Mouse (Mus musculus) hindbrain, embryonic 13.5 days (tissue): ENCODE measurements around the gene Meaf6. TPM values are rescaled to one million over a fixed set of nuclear protein-coding genes. Genes with fewer than 3 reads are reported as not detected.

ENCODE experiments used
- ATAC-seq: fragments of 200-750 bp; cut with Nextera tagmentation; 2 replicates; pipeline ENCODE4 v1.8.0; 2017; ENCODE audit warnings: moderate TSS enrichment; ENCODE audit not compliant: low FRiP score
- H3K27ac ChIP-seq: fragments of 300-500 bp; sonication (generic); 2 replicates; pipeline ENCODE4 v1.5.1; 2015; ENCODE audit warnings: inconsistent platforms, mild to moderate bottlenecking, moderate library complexity
- H3K27me3 ChIP-seq: fragments of 300-500 bp; sonication (generic); 2 replicates; pipeline ENCODE4 v1.6.1; 2015; ENCODE audit warnings: mild to moderate bottlenecking, inconsistent platforms
- H3K36me3 ChIP-seq: fragments of 300-500 bp; sonication (generic); 2 replicates; pipeline ENCODE4 v1.6.1; 2015; ENCODE audit warnings: mild to moderate bottlenecking, inconsistent platforms
- H3K4me1 ChIP-seq: fragments of 300-500 bp; sonication (generic); replicated peaks from 2 replicates; pipeline ENCODE4 v1.6.1; 2015; ENCODE audit warnings: inconsistent platforms
- H3K4me2 ChIP-seq: fragments of 300-500 bp; sonication (generic); 2 replicates; pipeline ENCODE4 v1.6.1; 2015; ENCODE audit warnings: inconsistent platforms, mild to moderate bottlenecking, moderate library complexity
- H3K4me3 ChIP-seq: fragments of 300-500 bp; sonication (generic); 2 replicates; pipeline ENCODE4 v1.5.1; 2015; ENCODE audit warnings: mild to moderate bottlenecking, inconsistent platforms
- H3K9ac ChIP-seq: fragments of 300-500 bp; sonication (generic); 2 replicates; pipeline ENCODE4 v1.6.1; 2015; ENCODE audit warnings: mild to moderate bottlenecking, inconsistent platforms
- H3K9me3 ChIP-seq: fragments of 300-500 bp; sonication (generic); 2 replicates; pipeline ENCODE4 v1.6.1; 2016; ENCODE audit warnings: inconsistent platforms
- WGBS: fragments of 180-500 bp; shearing (Covaris S2); methylation state at CpG from one replicate; pipeline ENCODE4 v1.1.7; 2015; 5-methylcytosine and 5-hydroxymethylcytosine counted together
- polyA plus RNA-seq: library from polyadenylated mRNA; unstranded; fragments of >200 nt; fragmentation: Nextera tagmentation; extraction: Ambion mirVana; gene quantifications from 2 replicates; pipeline ENCODE4 v1.2.1, GENCODE M21; 2015

The Meaf6 gene
- polyA plus RNA-seq, result 162 and 174 TPM in 2 replicates

DNA sequence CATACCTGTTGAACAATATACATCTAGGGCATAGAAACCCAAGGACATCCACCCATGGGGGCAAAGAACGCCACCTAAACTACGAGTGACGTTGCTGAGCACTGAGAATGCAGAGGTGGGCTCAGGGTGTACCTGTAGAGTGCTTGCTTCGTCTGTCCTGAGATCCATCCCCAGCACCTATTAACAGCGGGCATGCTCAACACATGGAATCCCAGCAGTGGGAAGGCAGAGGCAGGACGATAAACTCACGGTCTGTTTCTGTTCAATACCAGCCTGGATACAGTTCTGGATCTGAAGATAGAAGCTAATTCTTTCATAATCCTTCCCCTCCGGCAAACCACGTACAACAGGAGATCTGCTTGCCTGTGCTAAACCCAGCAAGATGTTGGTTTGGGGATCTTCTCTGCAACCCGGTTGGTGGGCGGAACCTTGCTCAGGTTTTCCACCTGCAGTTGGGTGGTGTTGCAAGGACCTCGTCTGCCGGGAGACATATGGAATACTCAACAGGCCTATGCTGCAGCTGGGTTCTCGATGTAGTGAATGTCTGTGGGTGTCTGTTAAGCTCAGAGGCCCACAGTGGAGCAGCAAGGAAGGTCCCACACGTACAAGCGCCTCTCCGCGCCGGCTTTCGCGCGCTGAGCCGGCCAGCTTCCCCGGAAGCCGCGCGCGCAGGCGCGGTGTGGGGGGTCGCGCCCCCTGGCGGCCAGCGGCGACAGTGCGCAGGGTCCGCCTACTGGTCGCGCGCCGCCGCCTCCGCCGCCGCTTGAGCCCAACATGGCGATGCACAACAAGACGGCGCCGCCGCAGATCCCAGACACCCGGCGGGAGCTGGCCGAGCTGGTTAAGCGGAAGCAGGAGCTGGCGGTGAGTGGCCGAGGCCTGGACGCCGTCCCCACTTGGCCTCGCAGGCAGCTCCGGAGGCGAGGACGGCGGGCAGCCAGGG is at the start of gene Meaf6:
TSS of gene Meaf6 (plus strand) at position 732 of the 943 bp plus-strand sequence.
- Histone ChIP-seq H3K27ac (peak within 1 kb of the TSS; percentile 99), H3K4me2 (peak within 1 kb of the TSS; percentile 79), H3K9ac (peak within 1 kb of the TSS; percentile 93), H3K36me3 (peaks cover 31% of the 10 kb centered on the region), H3K4me1 (peaks cover 28% of the 10 kb centered on the region), H3K27me3 (no peaks in the 10 kb centered on the region), H3K4me3 (peak within 1 kb of the TSS; percentile 86), H3K9me3 (no peaks in the 10 kb centered on the region)
- WGBS, result 1% methylated on average over 42 of the region's 63 CpGs
- ATAC-seq, result peak; percentile 87

DNA sequence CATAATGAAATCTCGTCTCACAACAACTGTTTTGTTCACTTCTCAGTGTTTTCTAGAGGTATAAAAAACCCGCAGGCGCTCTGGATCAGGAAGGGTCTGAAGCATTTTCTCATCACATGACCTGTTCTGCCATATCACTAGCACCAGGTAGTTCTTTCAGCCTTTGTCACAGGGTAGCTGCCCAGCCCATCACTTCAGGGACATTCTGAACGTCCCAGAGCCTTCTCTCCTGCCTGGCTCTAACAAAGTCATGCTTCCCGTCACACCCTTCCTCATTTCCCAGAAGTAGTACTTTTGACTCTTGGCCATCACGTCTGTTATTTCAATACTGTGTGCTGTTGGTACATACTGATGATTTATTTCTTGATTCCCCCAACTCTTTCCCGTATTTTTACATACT is 40.5 kb upstream of the Meaf6 start:
- H3K27me3 ChIP-seq, result no peaks in the 10 kb centered on the region
- no peak overlapping the region for H3K4me2 ChIP-seq
- no peak for ATAC-seq
- H3K27ac ChIP-seq, result no peak overlapping the region
- no peak overlapping the region for H3K4me3 ChIP-seq
- 93% methylated on average over 7 of the region's 7 CpGs for WGBS
- no peak overlapping the region for H3K9ac ChIP-seq
- H3K4me1 ChIP-seq, result no peaks in the 10 kb centered on the region
- H3K36me3 ChIP-seq, result peaks cover 87% of the 10 kb centered on the region
- no peaks in the 10 kb centered on the region for H3K9me3 ChIP-seq

DNA sequence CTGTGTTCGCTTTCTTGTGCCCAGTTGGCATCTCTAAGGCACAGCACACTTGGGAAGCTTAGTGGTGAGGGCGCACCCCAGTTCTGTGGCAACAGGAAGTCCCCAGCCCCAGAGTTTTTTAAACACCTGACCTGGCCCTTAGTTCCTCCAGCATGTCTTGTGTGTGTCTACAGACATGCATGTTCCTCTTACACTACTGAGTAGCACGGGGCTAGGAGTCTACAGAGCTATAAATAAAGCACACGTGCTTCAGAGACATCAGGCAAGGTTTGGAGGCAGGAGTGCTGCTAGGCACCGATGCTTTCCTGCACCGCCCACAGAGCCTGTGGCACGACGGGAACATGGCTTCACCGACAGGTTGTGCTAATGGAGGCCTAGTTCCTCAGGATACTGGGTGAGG is 29.5 kb upstream of the Meaf6 start:
- Histone ChIP-seq H3K36me3 (peaks cover 58% of the 10 kb centered on the region), H3K4me2 (no peak overlapping the region)
- WGBS, result 93% methylated on average over 9 of the region's 9 CpGs

DNA sequence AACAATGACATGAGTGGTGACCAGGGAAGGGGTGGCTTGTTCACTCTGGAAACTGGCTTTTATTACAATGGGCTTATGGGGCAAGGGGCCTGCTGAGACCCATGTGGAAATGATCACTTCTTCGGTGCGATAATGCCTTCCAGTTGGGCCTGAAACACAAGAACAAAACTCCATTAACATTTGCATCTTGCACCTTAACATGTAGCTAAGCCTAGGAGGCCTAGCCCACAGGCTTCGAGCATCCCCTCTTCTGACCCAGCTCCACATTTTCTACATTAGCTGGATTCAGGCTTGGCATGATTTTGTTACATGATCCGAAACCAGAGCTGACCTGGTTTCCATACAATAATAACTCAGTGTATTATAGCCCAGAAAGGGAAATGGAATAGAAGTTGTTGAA is 28.5 kb upstream of the Meaf6 start:
- WGBS, result 88% methylated on average over 4 of the region's 4 CpGs
- ATAC-seq, result no peak
- H3K9ac ChIP-seq, result no peak overlapping the region
- H3K36me3 ChIP-seq, result peaks cover 48% of the 10 kb centered on the region
- no peak overlapping the region for H3K4me3 ChIP-seq
- no peak overlapping the region for H3K4me2 ChIP-seq
- H3K4me1 ChIP-seq, result no peaks in the 10 kb centered on the region; the same call in 1 of the 2 replicates
- no peaks in the 10 kb centered on the region for H3K9me3 ChIP-seq
- no peak overlapping the region for H3K27ac ChIP-seq
- H3K27me3 ChIP-seq, result no peaks in the 10 kb centered on the region

More for the DNA sequence above, 29.5 kb upstream of the Meaf6 start:
- Histone ChIP-seq H3K4me1 (no peaks in the 10 kb centered on the region; the same call in 1 of the 2 replicates), H3K27ac (no peak overlapping the region), H3K27me3 (no peaks in the 10 kb centered on the region), H3K9me3 (no peaks in the 10 kb centered on the region), H3K9ac (no peak overlapping the region), H3K4me3 (no peak overlapping the region)
- no peak for ATAC-seq

DNA sequence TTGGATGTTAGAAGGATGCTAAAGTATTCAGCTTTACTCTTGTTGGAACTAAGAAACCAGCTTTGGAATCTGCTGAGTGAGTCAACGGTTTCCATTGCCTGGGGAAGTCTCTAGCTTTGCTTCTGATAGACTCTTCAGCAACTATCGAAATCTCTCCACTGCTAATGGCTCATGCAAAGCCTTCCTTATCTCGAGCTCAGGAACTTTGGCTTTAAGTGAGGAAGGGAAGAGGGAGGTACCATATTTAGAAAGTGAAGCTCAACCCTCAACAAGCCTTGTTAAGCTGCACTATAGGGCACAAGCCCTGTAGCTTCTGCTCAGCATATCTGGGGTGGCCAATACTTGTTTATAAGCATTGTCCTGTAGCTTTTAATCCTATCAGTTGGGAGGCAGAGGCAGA is 27.7 kb upstream of the Meaf6 start:
- WGBS, result 66% methylated on average over 3 of the region's 3 CpGs
- H3K36me3 ChIP-seq, result peaks cover 42% of the 10 kb centered on the region
- no peak overlapping the region for H3K9ac ChIP-seq
- no peak overlapping the region for H3K4me2 ChIP-seq
- no peaks in the 10 kb centered on the region; the same call in 1 of the 2 replicates for H3K4me1 ChIP-seq
- no peaks in the 10 kb centered on the region for H3K9me3 ChIP-seq
- H3K27me3 ChIP-seq, result no peaks in the 10 kb centered on the region
- H3K4me3 ChIP-seq, result no peak overlapping the region
- H3K27ac ChIP-seq, result no peak overlapping the region
- ATAC-seq, result no peak

DNA sequence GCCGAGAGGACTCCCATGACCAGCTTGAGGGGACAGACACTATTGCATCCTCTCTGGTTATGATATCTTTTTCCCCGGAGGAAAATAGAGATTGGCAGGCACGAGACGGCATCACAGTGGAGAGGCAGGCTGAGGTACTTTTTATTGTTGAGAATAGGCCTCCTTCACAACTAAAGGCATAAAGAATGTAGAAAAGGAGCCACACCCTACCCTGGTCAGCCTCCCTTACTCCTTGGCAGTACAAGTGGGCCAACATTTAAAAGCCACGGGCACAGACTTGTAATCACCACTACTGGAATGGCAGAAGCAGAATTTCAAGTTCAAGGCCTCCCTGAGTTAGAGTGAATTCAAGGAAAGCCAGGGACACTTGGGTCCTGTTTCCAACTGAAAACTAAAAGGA is 26.9 kb upstream of the Meaf6 start:
- no peak for ATAC-seq
- Histone ChIP-seq H3K4me1 (no peaks in the 10 kb centered on the region; the same call in 1 of the 2 replicates), H3K27ac (no peak overlapping the region), H3K27me3 (no peaks in the 10 kb centered on the region), H3K4me3 (no peak overlapping the region), H3K9ac (no peak overlapping the region), H3K36me3 (peaks cover 35% of the 10 kb centered on the region), H3K9me3 (no peaks in the 10 kb centered on the region), H3K4me2 (no peak overlapping the region)
- 60% methylated on average over 5 of the region's 5 CpGs for WGBS

DNA sequence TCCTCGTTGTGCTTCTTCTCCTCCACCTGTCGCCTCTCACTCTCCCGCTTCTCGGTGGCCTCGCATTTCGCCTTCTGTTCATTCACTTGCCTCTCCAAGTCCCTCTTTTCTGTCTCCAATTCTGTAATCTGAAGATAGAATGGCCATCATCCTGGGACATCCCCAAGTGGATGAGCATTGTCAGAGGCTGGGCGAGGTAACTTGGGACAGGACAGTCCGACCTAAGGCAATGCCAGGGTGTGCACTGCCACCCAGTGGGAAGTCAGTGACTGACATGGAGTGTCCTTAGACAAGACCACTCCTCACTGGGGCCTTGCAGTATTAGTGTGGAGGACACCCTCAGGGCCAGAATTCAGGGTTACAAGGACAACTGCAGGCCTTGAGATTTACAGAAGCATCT is 25.9 kb upstream of the Meaf6 start:
- ATAC-seq, result peak; percentile 83; the same call in 1 of the 2 replicates
- Histone ChIP-seq H3K4me2 (peak overlapping the region; percentile 49), H3K9ac (peak overlapping the region; percentile 53; the same call in 1 of the 2 replicates), H3K36me3 (peaks cover 25% of the 10 kb centered on the region), H3K9me3 (no peaks in the 10 kb centered on the region), H3K4me1 (no peaks in the 10 kb centered on the region; the same call in 1 of the 2 replicates), H3K4me3 (peak overlapping the region; percentile 18; the same call in 1 of the 2 replicates), H3K27me3 (peaks cover 2% of the 10 kb centered on the region; the same call in 1 of the 2 replicates), H3K27ac (no peak overlapping the region)
- 4% methylated on average over 8 of the region's 8 CpGs for WGBS

DNA sequence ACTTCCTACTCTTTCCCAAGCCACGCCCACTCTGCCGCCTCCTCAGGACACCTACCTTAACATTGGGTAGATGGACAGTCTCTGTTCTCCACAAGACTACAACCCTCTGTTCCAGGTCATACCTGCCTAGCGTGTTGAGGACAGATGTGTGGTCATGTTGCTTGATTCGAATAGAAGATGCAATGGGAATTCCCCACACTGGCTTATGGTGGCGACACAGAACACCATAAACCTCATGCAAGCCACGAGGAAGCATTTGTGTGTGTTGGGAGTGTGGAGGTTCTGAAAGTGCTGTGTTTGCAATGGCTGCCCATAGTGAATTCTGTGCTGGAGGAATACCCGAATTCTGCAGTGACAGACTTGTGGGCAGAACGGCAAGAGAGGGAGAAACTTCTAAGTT is 21.1 kb upstream of the Meaf6 start:
- Histone ChIP-seq H3K36me3 (peaks cover 2% of the 10 kb centered on the region; the same call in 1 of the 2 replicates), H3K4me1 (peaks cover 21% of the 10 kb centered on the region), H3K9me3 (no peaks in the 10 kb centered on the region), H3K27ac (no peak overlapping the region), H3K9ac (no peak overlapping the region), H3K27me3 (peaks cover 12% of the 10 kb centered on the region; the same call in 1 of the 2 replicates), H3K4me3 (no peak overlapping the region), H3K4me2 (no peak overlapping the region)
- no peak for ATAC-seq
- 83% methylated on average over 8 of the region's 8 CpGs for WGBS

DNA sequence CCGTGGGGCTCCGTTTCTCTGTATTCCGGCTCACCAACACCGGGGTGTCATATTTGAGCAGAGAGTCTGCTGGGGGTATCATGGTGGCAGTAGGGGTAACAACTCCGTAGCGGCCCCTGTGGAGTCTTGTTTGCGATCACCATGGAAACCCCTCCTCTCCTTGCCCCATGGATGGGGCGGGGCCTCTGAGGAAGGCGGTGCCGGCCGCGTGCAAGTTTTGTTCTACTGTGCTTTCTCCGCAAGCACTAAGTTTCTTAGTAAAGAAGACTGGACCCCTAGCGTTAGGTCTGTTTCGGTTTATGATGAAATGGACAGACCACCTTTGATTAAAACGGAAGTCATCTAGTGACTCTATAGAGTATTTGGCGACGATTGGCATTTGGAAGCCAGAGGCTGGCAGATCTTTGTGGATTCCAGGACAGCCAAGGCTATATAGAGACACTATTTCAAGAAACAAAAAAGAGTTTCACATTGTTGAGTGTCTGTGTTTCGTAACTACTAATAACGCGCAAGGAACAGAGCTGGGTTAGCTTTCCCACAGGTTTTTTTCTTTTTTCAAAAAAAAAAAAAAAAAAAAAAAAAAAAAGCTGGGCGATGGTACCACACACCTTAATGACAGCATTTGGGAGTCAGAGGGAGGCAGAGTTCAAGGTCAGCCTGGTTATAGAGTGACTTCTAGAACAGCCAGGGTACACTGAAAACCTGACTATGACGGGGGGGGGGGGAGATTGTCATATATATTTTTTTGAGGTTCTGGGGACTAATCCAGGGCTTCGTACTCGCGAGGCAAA is 19.2 kb upstream of the Meaf6 start, which contains the start of gene Dnali1:
TSS of gene Dnali1 (minus strand) at position 187 of the 791 bp plus-strand sequence.
- H3K27ac ChIP-seq, result peak within 1 kb of the TSS; percentile 70
- peak within 1 kb of the TSS; percentile 91 for H3K9ac ChIP-seq
- peak within 1 kb of the TSS; percentile 90 for H3K4me2 ChIP-seq
- peaks cover 20% of the 10 kb centered on the region for H3K36me3 ChIP-seq
- ATAC-seq, result peak; percentile 44; the same call in 1 of the 2 replicates
- H3K4me1 ChIP-seq, result peaks cover 21% of the 10 kb centered on the region
- H3K9me3 ChIP-seq, result no peaks in the 10 kb centered on the region
- H3K4me3 ChIP-seq, result peak within 1 kb of the TSS; percentile 90
- 4% methylated on average over 26 of the region's 26 CpGs for WGBS
- peaks cover 12% of the 10 kb centered on the region; the same call in 1 of the 2 replicates for H3K27me3 ChIP-seq

DNA sequence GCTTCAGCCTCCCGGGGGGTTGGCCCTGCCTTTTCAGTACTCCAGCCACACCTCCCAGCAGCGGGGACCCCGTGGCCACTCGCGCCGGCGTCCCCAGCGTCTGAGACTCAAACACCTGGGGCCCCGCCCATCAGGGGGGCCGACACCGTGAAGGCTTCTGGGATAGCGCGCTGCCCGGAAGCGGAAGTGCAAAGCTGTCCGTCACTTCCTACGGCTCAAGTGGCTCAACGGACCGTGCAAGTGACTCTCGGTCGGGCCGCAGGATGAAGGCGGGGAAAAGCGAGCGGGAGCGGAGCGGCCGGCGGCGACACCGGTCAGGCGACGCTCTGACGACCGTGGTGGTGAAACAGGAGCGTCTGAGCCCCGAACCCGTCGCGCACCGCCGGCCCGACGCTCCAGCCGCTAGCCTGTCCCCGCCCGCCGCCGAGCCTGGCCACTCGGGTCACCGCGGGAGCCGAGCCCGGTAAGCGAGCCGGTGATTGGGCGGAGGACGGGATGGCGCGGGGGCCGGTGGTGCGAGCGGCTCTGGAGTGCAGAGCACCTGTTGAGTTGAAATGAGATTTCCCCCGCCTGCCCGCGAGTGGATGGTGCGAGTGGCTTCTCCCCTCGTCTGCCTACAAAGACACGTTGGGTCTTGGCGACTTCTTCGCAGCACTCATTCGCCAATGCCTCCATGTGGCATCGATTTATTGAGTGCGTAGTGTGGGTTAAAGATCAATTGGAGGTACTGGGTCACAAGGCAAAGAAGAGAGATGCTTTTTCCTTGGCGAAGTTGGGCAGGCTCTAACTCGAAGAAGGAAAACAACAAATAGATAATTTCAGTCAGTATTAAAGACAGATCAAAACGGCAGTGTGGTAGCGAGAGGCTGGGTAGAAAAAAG is 18.2 kb upstream of the Meaf6 start, which contains the start of gene Snip1:
TSS of gene Snip1 (plus strand) at position 183 of the 881 bp plus-strand sequence.
- peak within 1 kb of the TSS; percentile 70 for H3K27ac ChIP-seq
- peak within 1 kb of the TSS; percentile 90 for H3K4me2 ChIP-seq
- peaks cover 12% of the 10 kb centered on the region; the same call in 1 of the 2 replicates for H3K27me3 ChIP-seq
- WGBS, result under 1% methylated on average over 74 of the region's 78 CpGs
- peak within 1 kb of the TSS; percentile 90 for H3K4me3 ChIP-seq
- peak; percentile 93 for ATAC-seq
- peak within 1 kb of the TSS; percentile 91 for H3K9ac ChIP-seq
- peaks cover 30% of the 10 kb centered on the region for H3K36me3 ChIP-seq
- no peaks in the 10 kb centered on the region for H3K9me3 ChIP-seq
- peaks cover 21% of the 10 kb centered on the region for H3K4me1 ChIP-seq

DNA sequence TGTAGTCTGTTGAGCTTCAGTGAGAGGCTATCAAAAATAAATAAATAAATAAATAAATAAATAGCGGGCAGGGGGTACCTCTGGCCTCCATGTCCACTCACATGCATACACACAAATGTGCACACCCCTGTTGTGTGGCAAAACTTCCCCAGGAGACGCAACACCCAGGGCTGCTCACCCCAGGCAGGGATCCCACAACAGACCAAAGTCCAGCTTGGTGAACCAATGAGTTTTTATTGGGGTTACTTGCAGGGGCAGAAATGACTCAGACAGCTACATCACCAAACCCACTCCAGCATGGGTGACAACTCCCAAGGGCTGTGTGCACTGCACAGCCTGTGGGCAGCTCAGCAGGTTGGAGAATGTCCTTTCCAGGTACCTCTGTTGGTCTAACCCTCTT is 7.2 kb upstream of the Meaf6 start:
- Histone ChIP-seq H3K4me2 (no peak overlapping the region), H3K36me3 (peaks cover 48% of the 10 kb centered on the region), H3K4me3 (no peak overlapping the region), H3K4me1 (no peaks in the 10 kb centered on the region), H3K9ac (no peak overlapping the region), H3K27ac (no peak overlapping the region), H3K27me3 (no peaks in the 10 kb centered on the region), H3K9me3 (no peaks in the 10 kb centered on the region)
- no peak for ATAC-seq
- WGBS, result 92% methylated on average over 2 of the region's 2 CpGs
